Mouse (Mus musculus): ENCODE measurements around the gene Tmem171. TPM values are rescaled to one million over a fixed set of nuclear protein-coding genes. Genes with fewer than 3 reads are reported as not detected.

Tmem171 gene
- polyA plus RNA-seq, 1 experiment from 2014 or later, result 1.2 TPM

DNA sequence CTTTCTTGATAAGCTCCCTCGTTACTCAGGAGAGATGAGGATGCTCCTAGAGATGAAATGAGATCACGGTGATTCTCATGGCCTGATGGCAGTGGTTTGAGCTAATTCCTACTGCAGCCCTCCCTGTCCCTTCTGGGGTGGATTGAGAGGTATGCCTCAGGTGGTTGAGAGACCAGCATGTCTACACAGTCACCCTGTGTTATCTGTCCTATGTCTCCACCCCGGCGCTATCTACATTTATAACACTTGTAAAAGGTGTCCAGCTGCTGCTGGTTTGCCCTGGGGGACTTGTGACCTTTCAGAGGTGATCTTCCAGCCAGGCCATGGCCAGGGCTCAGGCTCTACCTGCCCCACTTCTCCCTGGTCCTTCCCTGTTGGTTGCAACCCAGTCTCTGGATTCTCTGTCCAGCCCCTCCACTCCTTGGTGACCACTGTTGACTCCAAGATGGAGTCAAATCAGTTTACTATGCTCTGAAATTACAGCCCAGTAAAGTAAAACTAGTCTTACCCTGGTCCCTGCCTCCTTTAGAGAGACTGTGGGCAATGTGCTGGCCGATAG lies 5.4 kb upstream of the Tmem171 start:
- Histone ChIP-seq H3K4me2 (no peak overlapping the region), H3K27me3 (ENCODE audit: control insufficient read depth, insufficient read depth, low read length) (peaks cover 7% of the 10 kb centered on the region), H3K9me3 (replicated peaks; ENCODE audit: control insufficient read depth, low read length) (no peaks in the 10 kb centered on the region), H3K27ac (ENCODE audit: low read depth, low read length) (no peak overlapping the region), H3K36me3 (ENCODE audit: control insufficient read depth, insufficient read depth, low read length) (no peaks in the 10 kb centered on the region), H3K4me1 (ENCODE audit: control insufficient read depth, insufficient read depth, low read length) (peaks cover 24% of the 10 kb centered on the region), H3K9ac (ENCODE audit: low read depth, low read length) (no peak overlapping the region), H3K4me3 (ENCODE audit: low read depth, low read length) (no peak overlapping the region)
- ATAC-seq (replicated peaks; ENCODE audit: insufficient number of reproducible peaks, low FRiP score, low TSS enrichment), result no peak
- WGBS (ENCODE audit: insufficient replicate concordance), result 46% methylated on average over 5 of the region's 5 CpGs

DNA sequence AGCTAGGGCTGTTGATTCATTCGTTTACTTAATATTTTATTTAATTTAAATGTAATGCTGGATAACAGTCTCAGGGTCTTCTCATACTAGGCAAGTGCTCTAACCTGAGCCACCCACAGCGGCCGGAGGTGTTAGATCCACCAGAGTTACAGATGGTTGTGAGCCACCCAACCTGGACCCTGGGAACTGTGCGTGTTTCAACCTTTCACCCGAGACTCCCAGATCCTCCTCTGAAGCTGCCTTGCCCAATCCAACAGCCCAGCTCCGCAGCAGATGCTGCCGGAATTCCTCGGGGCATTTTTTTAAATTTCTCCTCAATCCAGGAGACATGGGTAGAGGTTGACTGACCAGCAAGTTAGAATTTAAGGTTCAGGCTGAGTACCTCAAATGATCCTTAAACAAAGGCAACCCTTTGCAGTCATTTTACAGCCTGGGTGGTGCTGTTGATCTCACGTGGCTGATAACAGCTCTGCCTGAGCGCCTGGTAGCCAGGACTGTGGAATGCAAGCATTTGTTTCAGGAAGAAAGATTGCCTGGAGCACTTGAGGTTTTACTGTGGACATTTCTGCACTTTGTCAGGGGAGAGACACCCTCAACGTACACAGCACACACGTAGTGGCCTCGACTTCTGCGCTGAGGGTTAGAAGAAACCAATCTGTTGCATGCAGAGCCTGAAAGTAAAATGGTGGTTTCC lies 4.6 kb upstream of the Tmem171 start:
- ATAC-seq (replicated peaks; ENCODE audit: insufficient number of reproducible peaks, low FRiP score, low TSS enrichment), result no peak
- Histone ChIP-seq H3K4me3 (ENCODE audit: low read depth, low read length) (no peak overlapping the region), H3K9ac (ENCODE audit: low read depth, low read length) (no peak overlapping the region), H3K9me3 (replicated peaks; ENCODE audit: control insufficient read depth, low read length) (no peaks in the 10 kb centered on the region), H3K27me3 (ENCODE audit: control insufficient read depth, insufficient read depth, low read length) (peaks cover 15% of the 10 kb centered on the region), H3K4me1 (ENCODE audit: control insufficient read depth, insufficient read depth, low read length) (peaks cover 26% of the 10 kb centered on the region), H3K36me3 (ENCODE audit: control insufficient read depth, insufficient read depth, low read length) (no peaks in the 10 kb centered on the region), H3K27ac (ENCODE audit: low read depth, low read length) (no peak overlapping the region), H3K4me2 (no peak overlapping the region)
- 47% methylated on average over 14 of the region's 14 CpGs for WGBS (ENCODE audit: insufficient replicate concordance)

DNA sequence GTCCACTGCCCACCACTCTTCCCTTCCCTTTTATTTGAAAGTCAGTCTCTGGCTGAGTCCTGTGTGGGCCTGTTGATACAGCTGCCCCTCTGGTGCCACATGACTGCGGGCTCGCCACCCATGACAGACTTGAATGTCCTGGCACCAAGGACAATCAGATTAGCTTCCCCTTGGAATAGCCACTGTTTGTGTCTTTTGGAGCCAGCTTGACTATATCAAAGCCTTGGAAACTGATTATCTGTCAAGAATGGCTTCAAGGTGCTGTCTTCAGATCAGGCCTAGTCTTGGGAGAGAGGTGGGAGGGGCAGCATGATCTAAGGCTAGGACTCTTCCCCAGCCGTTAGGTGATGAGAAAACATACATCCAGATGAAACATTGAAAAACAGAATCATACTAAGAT lies 2.1 kb upstream of the Tmem171 start:
- ATAC-seq (replicated peaks; ENCODE audit: insufficient number of reproducible peaks, low FRiP score, low TSS enrichment), result no peak
- Histone ChIP-seq H3K4me1 (ENCODE audit: control insufficient read depth, insufficient read depth, low read length) (peaks cover 24% of the 10 kb centered on the region), H3K4me3 (ENCODE audit: low read depth, low read length) (no peak overlapping the region), H3K4me2 (no peak overlapping the region), H3K9me3 (replicated peaks; ENCODE audit: control insufficient read depth, low read length) (no peaks in the 10 kb centered on the region), H3K27ac (ENCODE audit: low read depth, low read length) (no peak overlapping the region), H3K9ac (ENCODE audit: low read depth, low read length) (no peak overlapping the region), H3K36me3 (ENCODE audit: control insufficient read depth, insufficient read depth, low read length) (no peaks in the 10 kb centered on the region), H3K27me3 (ENCODE audit: control insufficient read depth, insufficient read depth, low read length) (peaks cover 24% of the 10 kb centered on the region)
- WGBS (ENCODE audit: insufficient replicate concordance), result 78% methylated on average over 3 of the region's 3 CpGs

GRCm38 (mm10) chr13:98695546-98695945 lies 912 bp upstream of the Tmem171 start:
- Histone ChIP-seq H3K27ac (ENCODE audit: low read depth, low read length) (no peak overlapping the region), H3K9ac (ENCODE audit: low read depth, low read length) (no peak overlapping the region), H3K4me1 (ENCODE audit: control insufficient read depth, insufficient read depth, low read length) (peaks cover 24% of the 10 kb centered on the region), H3K4me3 (ENCODE audit: low read depth, low read length) (no peak overlapping the region; the same call in 1 of the 2 replicates), H3K36me3 (ENCODE audit: control insufficient read depth, insufficient read depth, low read length) (no peaks in the 10 kb centered on the region), H3K9me3 (replicated peaks; ENCODE audit: control insufficient read depth, low read length) (no peaks in the 10 kb centered on the region), H3K4me2 (peak overlapping the region; percentile 87), H3K27me3 (ENCODE audit: control insufficient read depth, insufficient read depth, low read length) (peaks cover 24% of the 10 kb centered on the region)
- ATAC-seq (replicated peaks; ENCODE audit: insufficient number of reproducible peaks, low FRiP score, low TSS enrichment), result no peak
- WGBS (ENCODE audit: insufficient replicate concordance), result 25% methylated on average over 2 of the region's 2 CpGs

GRCm38 (mm10) chr13:98693316-98693715 lies 1.3 kb downstream of the Tmem171 start:
- no peak for ATAC-seq (replicated peaks; ENCODE audit: insufficient number of reproducible peaks, low FRiP score, low TSS enrichment)
- H3K4me3 ChIP-seq (ENCODE audit: low read depth, low read length), result no peak overlapping the region
- no peaks in the 10 kb centered on the region for H3K9me3 ChIP-seq (replicated peaks; ENCODE audit: control insufficient read depth, low read length)
- no peaks in the 10 kb centered on the region for H3K36me3 ChIP-seq (ENCODE audit: control insufficient read depth, insufficient read depth, low read length)
- H3K27me3 ChIP-seq (ENCODE audit: control insufficient read depth, insufficient read depth, low read length), result peaks cover 24% of the 10 kb centered on the region
- H3K4me2 ChIP-seq, result no peak overlapping the region
- no peak overlapping the region for H3K27ac ChIP-seq (ENCODE audit: low read depth, low read length)
- 87% methylated on average over 11 of the region's 11 CpGs for WGBS (ENCODE audit: insufficient replicate concordance)
- peaks cover 16% of the 10 kb centered on the region; the same call in 1 of the 2 replicates for H3K4me1 ChIP-seq (ENCODE audit: control insufficient read depth, insufficient read depth, low read length)
- no peak overlapping the region for H3K9ac ChIP-seq (ENCODE audit: low read depth, low read length)

- ATAC-seq (replicated peaks; ENCODE audit: insufficient number of reproducible peaks, low FRiP score, low TSS enrichment), result no peak
- Histone ChIP-seq H3K4me2 (no peak overlapping the region), H3K27me3 (ENCODE audit: control insufficient read depth, insufficient read depth, low read length) (peaks cover 24% of the 10 kb centered on the region), H3K9ac (ENCODE audit: low read depth, low read length) (no peak overlapping the region), H3K9me3 (replicated peaks; ENCODE audit: control insufficient read depth, low read length) (no peaks in the 10 kb centered on the region), H3K4me1 (ENCODE audit: control insufficient read depth, insufficient read depth, low read length) (peaks cover 16% of the 10 kb centered on the region; the same call in 1 of the 2 replicates), H3K4me3 (ENCODE audit: low read depth, low read length) (no peak overlapping the region), H3K27ac (ENCODE audit: low read depth, low read length) (no peak overlapping the region), H3K36me3 (ENCODE audit: control insufficient read depth, insufficient read depth, low read length) (no peaks in the 10 kb centered on the region)
- WGBS (ENCODE audit: insufficient replicate concordance), result 90% methylated on average over 13 of the region's 13 CpGs
Observed at GRCm38 (mm10) chr13:98691956-98692515, 2.6 kb downstream of the Tmem171 start.

DNA sequence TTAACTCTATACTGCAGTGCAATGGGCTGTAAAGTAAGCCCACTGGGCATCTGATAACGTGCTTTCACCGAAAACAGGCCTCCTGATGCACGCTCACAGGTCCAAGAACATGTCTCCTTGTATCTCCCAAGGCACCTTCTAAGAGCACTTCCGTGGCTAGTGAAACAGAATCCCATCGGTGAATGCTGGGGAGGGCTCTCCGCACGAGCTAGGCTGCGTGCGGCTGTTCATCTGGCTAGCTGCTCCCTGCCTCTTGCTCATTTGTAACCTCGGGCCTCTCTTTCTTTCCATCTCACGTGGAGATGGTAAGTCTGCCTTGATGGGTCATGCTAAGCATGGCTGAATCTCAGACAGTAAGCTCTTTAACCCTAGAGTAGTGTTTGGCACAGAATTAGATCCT lies 3.7 kb downstream of the Tmem171 start:
- H3K36me3 ChIP-seq (ENCODE audit: control insufficient read depth, insufficient read depth, low read length), result no peaks in the 10 kb centered on the region

GRCm38 (mm10) chr13:98689605-98690290 lies 4.9 kb downstream of the Tmem171 start:
- peak overlapping the region; percentile 47 for H3K4me2 ChIP-seq
- peaks cover 8% of the 10 kb centered on the region; the same call in 1 of the 2 replicates for H3K4me1 ChIP-seq (ENCODE audit: control insufficient read depth, insufficient read depth, low read length)
- WGBS (ENCODE audit: insufficient replicate concordance), result 31% methylated on average over 11 of the region's 11 CpGs
- no peaks in the 10 kb centered on the region for H3K36me3 ChIP-seq (ENCODE audit: control insufficient read depth, insufficient read depth, low read length)
- no peak overlapping the region for H3K9ac ChIP-seq (ENCODE audit: low read depth, low read length)
- H3K27me3 ChIP-seq (ENCODE audit: control insufficient read depth, insufficient read depth, low read length), result peaks cover 13% of the 10 kb centered on the region
- H3K4me3 ChIP-seq (ENCODE audit: low read depth, low read length), result no peak overlapping the region
- H3K27ac ChIP-seq (ENCODE audit: low read depth, low read length), result peak overlapping the region; percentile 64
- ATAC-seq (replicated peaks; ENCODE audit: insufficient number of reproducible peaks, low FRiP score, low TSS enrichment), result peak; percentile 21; the same call in 1 of the 2 replicates
- no peaks in the 10 kb centered on the region for H3K9me3 ChIP-seq (replicated peaks; ENCODE audit: control insufficient read depth, low read length)

More for the DNA sequence above, 3.7 kb downstream of the Tmem171 start:
- H3K27ac ChIP-seq (ENCODE audit: low read depth, low read length), result no peak overlapping the region
- H3K4me3 ChIP-seq (ENCODE audit: low read depth, low read length), result no peak overlapping the region
- peaks cover 14% of the 10 kb centered on the region; the same call in 1 of the 2 replicates for H3K4me1 ChIP-seq (ENCODE audit: control insufficient read depth, insufficient read depth, low read length)
- peaks cover 23% of the 10 kb centered on the region for H3K27me3 ChIP-seq (ENCODE audit: control insufficient read depth, insufficient read depth, low read length)
- WGBS (ENCODE audit: insufficient replicate concordance), result 88% methylated on average over 11 of the region's 11 CpGs
- H3K9me3 ChIP-seq (replicated peaks; ENCODE audit: control insufficient read depth, low read length), result no peaks in the 10 kb centered on the region
- no peak for ATAC-seq (replicated peaks; ENCODE audit: insufficient number of reproducible peaks, low FRiP score, low TSS enrichment)
- no peak overlapping the region for H3K9ac ChIP-seq (ENCODE audit: low read depth, low read length)
- H3K4me2 ChIP-seq, result no peak overlapping the region

Data from heart, embryonic 11.5 days (tissue).